Mouse (Mus musculus): ENCODE results near the gene Krt24.

- no peak for TF ChIP-seq CTCF (IDR thresholded peaks at IDR 0.05; ENCODE audit: extremely low read depth, insufficient read length, insufficient replicate concordance, low read depth, low read length)
- TF ChIP-seq POLR2A (IDR thresholded peaks at IDR 0.05; ENCODE audit: low read depth, low read length): no peak
Measured at GRCm38 (mm10) chr11:99279986-99280385, 5.1 kb downstream of the Krt24 start.
